Mouse (Mus musculus) forebrain, embryonic 10.5 days (tissue): ENCODE measurements around the gene Ano3. TPM values are rescaled to one million over a fixed set of nuclear protein-coding genes. Genes with fewer than 3 reads are reported as not detected.

ENCODE experiments used
- DNase-seq: peaks from one replicate; pipeline ENCODE4 v3.0.0-alpha.2; 2017; ENCODE audit warnings: low spot score; ENCODE audit errors: extremely low spot score
- H3K27ac ChIP-seq: fragments of 300-500 bp; sonication (generic); 2 replicates; pipeline ENCODE4 v1.5.1; 2016; ENCODE audit warnings: mild to moderate bottlenecking
- H3K27me3 ChIP-seq: fragments of 300-500 bp; sonication (generic); 2 replicates; pipeline ENCODE4 v1.6.1; 2016; ENCODE audit warnings: mild to moderate bottlenecking; ENCODE audit not compliant: poor library complexity, severe bottlenecking
- H3K36me3 ChIP-seq: fragments of 300-500 bp; sonication (generic); replicated peaks from 2 replicates; pipeline ENCODE4 v1.6.1; 2016; ENCODE audit warnings: mild to moderate bottlenecking, moderate library complexity
- H3K4me1 ChIP-seq: fragments of 300-500 bp; sonication (generic); 2 replicates; pipeline ENCODE4 v1.6.1; 2016
- H3K4me3 ChIP-seq: fragments of 300-500 bp; sonication (generic); 2 replicates; pipeline ENCODE4 v1.5.1; 2016; ENCODE audit warnings: mild to moderate bottlenecking, moderate library complexity
- H3K9me3 ChIP-seq: fragments of 300-500 bp; sonication (generic); 2 replicates; pipeline ENCODE4 v1.6.1; 2016; ENCODE audit warnings: mild to moderate bottlenecking, moderate library complexity
- WGBS: fragments of 180-500 bp; shearing (Covaris S2); methylation state at CpG from one replicate; pipeline ENCODE4 v1.1.7; 2016; 5-methylcytosine and 5-hydroxymethylcytosine counted together
- polyA plus RNA-seq: library from polyadenylated mRNA; unstranded; fragments of >200 nt; fragmentation: Nextera tagmentation; extraction: Ambion mirVana; gene quantifications from 2 replicates; pipeline ENCODE4 v1.2.1, GENCODE M21; 2016

The Ano3 gene
- polyA plus RNA-seq, 1 experiment from 2014 or later = 0.94 TPM

GRCm38 (mm10) chr2:110929126-110929525 is 21.6 kb downstream of the Ano3 start:
- no peak for DNase-seq
- Histone ChIP-seq H3K27ac (no peak overlapping the region), H3K4me1 (no peaks in the 10 kb centered on the region), H3K36me3 (no peaks in the 10 kb centered on the region), H3K27me3 (no peaks in the 10 kb centered on the region), H3K9me3 (no peaks in the 10 kb centered on the region), H3K4me3 (no peak overlapping the region)

GRCm38 (mm10) chr2:110909506-110909905 is 41.2 kb downstream of the Ano3 start:
- H3K27ac ChIP-seq = no peak overlapping the region
- H3K4me3 ChIP-seq = no peak overlapping the region
- no peaks in the 10 kb centered on the region for H3K9me3 ChIP-seq
- no peak for DNase-seq
- no peaks in the 10 kb centered on the region for H3K36me3 ChIP-seq
- 85% methylated on average over 2 of the region's 2 CpGs for WGBS
- no peaks in the 10 kb centered on the region for H3K4me1 ChIP-seq
- no peaks in the 10 kb centered on the region for H3K27me3 ChIP-seq

- H3K27me3 ChIP-seq = no peaks in the 10 kb centered on the region
- WGBS = 57% methylated on average over 3 of the region's 3 CpGs
- DNase-seq = no peak
- no peaks in the 10 kb centered on the region for H3K36me3 ChIP-seq
- H3K4me3 ChIP-seq = no peak overlapping the region
- H3K9me3 ChIP-seq = no peaks in the 10 kb centered on the region
- no peak overlapping the region for H3K27ac ChIP-seq
- H3K4me1 ChIP-seq = no peaks in the 10 kb centered on the region
These were observed 44.2 kb downstream of the Ano3 start for GRCm38 (mm10) chr2:110906473-110906872.

- 94% methylated on average over 2 of the region's 2 CpGs for WGBS
- Histone ChIP-seq H3K27ac (no peak overlapping the region), H3K36me3 (no peaks in the 10 kb centered on the region), H3K9me3 (no peaks in the 10 kb centered on the region), H3K4me3 (no peak overlapping the region), H3K27me3 (no peaks in the 10 kb centered on the region), H3K4me1 (no peaks in the 10 kb centered on the region)
- DNase-seq = no peak
These were observed 54.0 kb downstream of the Ano3 start for GRCm38 (mm10) chr2:110896477-110897270.

GRCm38 (mm10) chr2:110871650-110872049 is 79.1 kb downstream of the Ano3 start:
- Histone ChIP-seq H3K4me1 (no peaks in the 10 kb centered on the region), H3K9me3 (no peaks in the 10 kb centered on the region), H3K36me3 (no peaks in the 10 kb centered on the region), H3K27me3 (no peaks in the 10 kb centered on the region), H3K27ac (no peak overlapping the region), H3K4me3 (no peak overlapping the region)
- WGBS = 91% methylated on average over 4 of the region's 4 CpGs
- DNase-seq = no peak

GRCm38 (mm10) chr2:110865584-110865983 is 85.1 kb downstream of the Ano3 start:
- Histone ChIP-seq H3K4me3 (no peak overlapping the region), H3K27me3 (no peaks in the 10 kb centered on the region), H3K27ac (no peak overlapping the region), H3K36me3 (no peaks in the 10 kb centered on the region), H3K9me3 (no peaks in the 10 kb centered on the region), H3K4me1 (no peaks in the 10 kb centered on the region)
- no peak for DNase-seq
- WGBS = 50% methylated on average over 3 of the region's 3 CpGs

GRCm38 (mm10) chr2:110863376-110863775 is 87.3 kb downstream of the Ano3 start:
- H3K27me3 ChIP-seq = no peaks in the 10 kb centered on the region
- no peak for DNase-seq
- no peaks in the 10 kb centered on the region for H3K36me3 ChIP-seq
- H3K4me1 ChIP-seq = no peaks in the 10 kb centered on the region
- WGBS = 96% methylated on average over 4 of the region's 4 CpGs
- H3K27ac ChIP-seq = no peak overlapping the region
- H3K4me3 ChIP-seq = no peak overlapping the region
- 0 out of 2 replicates have a peak, but pooled peaks cover under 1% of the 10 kb centered on the region for H3K9me3 ChIP-seq

GRCm38 (mm10) chr2:110839559-110840243 is 111.0 kb downstream of the Ano3 start:
- Histone ChIP-seq H3K27ac (no peak overlapping the region), H3K9me3 (no peaks in the 10 kb centered on the region), H3K4me3 (no peak overlapping the region), H3K4me1 (peaks cover 4% of the 10 kb centered on the region; the same call in 1 of the 2 replicates), H3K36me3 (no peaks in the 10 kb centered on the region), H3K27me3 (no peaks in the 10 kb centered on the region)
- DNase-seq = no peak
- WGBS = 57% methylated on average over 7 of the region's 7 CpGs

- DNase-seq = no peak
- Histone ChIP-seq H3K4me1 (no peaks in the 10 kb centered on the region), H3K36me3 (no peaks in the 10 kb centered on the region), H3K9me3 (no peaks in the 10 kb centered on the region; the same call in 1 of the 2 replicates), H3K4me3 (no peak overlapping the region), H3K27me3 (no peaks in the 10 kb centered on the region), H3K27ac (no peak overlapping the region)
These were observed 134.5 kb downstream of the Ano3 start for GRCm38 (mm10) chr2:110816189-110816588.

- H3K27me3 ChIP-seq = no peaks in the 10 kb centered on the region
- H3K4me1 ChIP-seq = no peaks in the 10 kb centered on the region
- H3K27ac ChIP-seq = no peak overlapping the region
- no peaks in the 10 kb centered on the region for H3K9me3 ChIP-seq
- H3K36me3 ChIP-seq = no peaks in the 10 kb centered on the region
- H3K4me3 ChIP-seq = no peak overlapping the region
- 100% methylated on average over 1 of the region's 1 CpGs for WGBS
- no peak for DNase-seq
These were observed 135.8 kb downstream of the Ano3 start for GRCm38 (mm10) chr2:110814964-110815363.

- H3K4me1 ChIP-seq = no peaks in the 10 kb centered on the region
- H3K27ac ChIP-seq = no peak overlapping the region
- no peaks in the 10 kb centered on the region for H3K9me3 ChIP-seq
- DNase-seq = no peak
- H3K27me3 ChIP-seq = no peaks in the 10 kb centered on the region
- no peak overlapping the region for H3K4me3 ChIP-seq
- H3K36me3 ChIP-seq = no peaks in the 10 kb centered on the region
- WGBS = 95% methylated on average over 5 of the region's 5 CpGs
These were observed 144.2 kb downstream of the Ano3 start for GRCm38 (mm10) chr2:110806302-110807093.

- WGBS = 96% methylated on average over 1 of the region's 1 CpGs
- DNase-seq = no peak
- no peak overlapping the region for H3K27ac ChIP-seq
- H3K36me3 ChIP-seq = no peaks in the 10 kb centered on the region
- no peak overlapping the region for H3K4me3 ChIP-seq
- no peaks in the 10 kb centered on the region for H3K27me3 ChIP-seq
- H3K9me3 ChIP-seq = no peaks in the 10 kb centered on the region
- no peaks in the 10 kb centered on the region for H3K4me1 ChIP-seq
These were observed 154.8 kb downstream of the Ano3 start for GRCm38 (mm10) chr2:110795928-110796327.

GRCm38 (mm10) chr2:110795433-110795832 is 155.3 kb downstream of the Ano3 start:
- no peak overlapping the region for H3K27ac ChIP-seq
- no peak overlapping the region for H3K4me3 ChIP-seq
- no peak for DNase-seq
- 86% methylated on average over 3 of the region's 3 CpGs for WGBS
- H3K27me3 ChIP-seq = no peaks in the 10 kb centered on the region
- H3K36me3 ChIP-seq = no peaks in the 10 kb centered on the region
- no peaks in the 10 kb centered on the region for H3K9me3 ChIP-seq
- H3K4me1 ChIP-seq = no peaks in the 10 kb centered on the region
